Mouse (Mus musculus) cerebellum, adult (tissue): Measurements from ENCODE around the gene Ptpn13.

Experiments used
- ATAC-seq: cut with Nextera tagmentation; 2 replicates; pipeline ENCODE4 v1.9.2; 2017; ENCODE audit warnings: mild to moderate bottlenecking, moderate library complexity, mixed read lengths; ENCODE audit not compliant: insufficient number of reproducible peaks, low FRiP score, low TSS enrichment

Gene Ptpn13

DNA sequence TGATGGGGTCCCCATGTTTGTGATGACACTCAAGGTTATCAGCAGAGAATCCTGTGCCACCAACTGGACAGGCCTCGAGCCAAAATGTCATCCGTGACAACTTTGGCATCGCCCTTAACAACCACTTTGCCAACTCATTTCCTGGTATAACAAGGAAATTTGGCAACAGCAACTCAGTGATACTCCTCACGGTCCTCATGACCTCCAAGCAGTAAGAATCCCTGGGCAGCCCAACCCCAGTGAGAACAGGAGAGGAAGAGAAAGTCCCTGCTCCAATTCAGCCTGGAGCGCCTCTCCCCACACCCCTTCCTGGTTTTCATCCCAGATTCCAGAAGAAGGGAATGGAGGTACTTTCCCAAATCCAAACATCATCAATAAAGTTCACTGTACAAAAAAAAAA is 199.8 kb downstream of the Ptpn13 start:
- no peak for ATAC-seq

DNA sequence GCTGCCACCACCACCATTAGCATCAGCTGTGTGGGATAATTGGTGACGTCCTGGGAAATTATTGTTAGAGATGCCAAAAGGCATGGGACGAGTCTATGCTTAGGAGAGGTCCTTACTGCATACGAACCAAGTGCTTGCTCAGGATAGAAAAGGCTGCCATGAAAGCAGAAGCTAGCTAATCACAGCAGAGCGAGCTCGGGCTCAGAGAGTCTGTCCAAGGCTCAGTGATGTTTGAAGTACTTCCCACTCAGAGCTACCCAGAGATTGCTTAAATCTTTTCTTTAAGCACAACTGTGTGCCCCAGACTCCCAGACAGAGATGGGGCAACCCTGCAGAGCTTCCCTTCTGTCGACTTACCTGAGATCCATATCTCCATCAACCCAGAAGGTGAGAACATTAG is 203.5 kb downstream of the Ptpn13 start:
- ATAC-seq: no peak

DNA sequence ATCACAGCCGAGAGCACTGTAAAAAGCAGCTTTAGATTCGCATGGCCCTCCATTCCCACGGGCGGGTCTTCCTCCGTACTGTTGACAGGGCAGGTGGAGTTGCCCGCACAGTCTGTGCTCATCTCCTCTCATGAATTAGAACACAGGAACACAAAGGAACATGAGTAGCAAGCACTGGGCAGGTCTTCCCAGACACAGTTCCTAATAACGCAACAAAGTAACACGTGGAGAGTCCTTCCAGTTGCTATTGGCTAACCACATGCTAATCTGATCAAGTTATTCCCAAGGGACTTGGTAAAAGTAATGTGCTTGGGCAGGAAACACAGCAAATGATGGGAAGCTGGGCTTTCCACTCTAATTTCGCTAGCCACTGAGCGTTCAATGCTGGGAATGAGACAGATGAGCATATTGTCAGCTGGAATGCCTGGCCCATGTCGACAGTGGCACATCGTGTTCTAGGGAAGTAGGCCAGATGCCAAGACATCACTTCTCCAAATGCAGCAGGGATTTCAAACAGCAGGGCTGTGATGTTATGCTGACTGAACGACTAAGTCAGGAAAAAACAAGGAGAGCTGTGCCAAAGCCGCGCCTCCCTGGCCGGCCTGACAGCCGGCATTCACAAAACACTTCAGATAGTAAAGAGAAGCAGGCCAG is 204.2 kb downstream of the Ptpn13 start, which contains the start of gene Slc10a6:
Gene Slc10a6, minus strand, starts transcription at position 293 of the 654 bp plus-strand sequence.
- no peak for ATAC-seq

DNA sequence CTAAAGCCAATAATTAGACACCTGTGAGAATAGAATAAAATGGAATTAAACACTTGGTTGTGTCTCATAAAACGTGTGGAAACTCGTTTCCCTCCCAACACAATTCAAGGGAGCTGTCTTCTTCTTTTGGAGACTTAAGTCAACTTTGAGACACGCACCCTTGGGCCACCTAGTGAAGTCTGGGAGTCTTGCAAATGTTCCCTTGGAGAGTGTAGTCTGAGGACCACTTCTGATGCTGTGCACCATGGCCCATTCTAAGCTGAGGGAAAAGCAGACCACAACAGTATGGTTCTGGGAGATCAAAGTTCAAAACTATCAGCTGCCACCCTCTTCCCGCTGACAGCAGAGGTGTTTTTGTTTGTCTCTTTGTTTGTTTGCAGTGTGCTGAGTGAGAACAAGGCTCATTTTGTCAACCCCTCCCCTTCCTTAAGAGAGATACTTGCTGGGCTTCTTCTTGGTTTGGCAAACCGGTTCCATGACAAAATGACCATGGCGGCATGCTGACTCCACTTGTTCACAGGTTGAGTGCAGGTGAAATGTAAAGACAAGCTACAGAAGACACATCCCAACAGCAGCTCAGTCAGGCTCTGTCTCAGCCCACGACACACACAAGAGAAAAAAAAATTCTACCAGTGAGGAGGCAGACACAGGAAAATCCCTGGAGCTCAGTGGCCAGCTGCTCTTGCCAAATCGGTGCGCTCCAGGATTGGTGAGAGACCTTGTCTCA is 205.0 kb downstream of the Ptpn13 start:
- no peak for ATAC-seq

DNA sequence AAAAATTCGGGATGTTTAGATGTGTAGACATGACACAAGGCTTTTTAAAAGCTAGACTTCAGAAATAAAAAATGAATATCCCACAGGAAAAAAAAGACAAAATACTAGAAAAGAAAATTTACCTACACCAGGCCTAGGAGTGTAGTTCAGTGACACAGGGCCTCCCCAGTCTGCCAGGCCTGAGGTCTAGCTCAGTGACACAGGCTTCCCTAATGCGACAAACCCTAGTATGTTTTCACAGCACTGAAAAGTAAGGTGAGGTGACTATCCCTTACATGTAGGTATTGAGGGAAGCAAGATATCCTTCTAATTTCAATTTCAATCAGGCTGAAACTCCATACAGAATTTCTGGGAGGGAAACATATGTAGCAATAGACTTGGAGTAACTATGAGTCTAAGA is 212.2 kb downstream of the Ptpn13 start:
- ATAC-seq: no peak

DNA sequence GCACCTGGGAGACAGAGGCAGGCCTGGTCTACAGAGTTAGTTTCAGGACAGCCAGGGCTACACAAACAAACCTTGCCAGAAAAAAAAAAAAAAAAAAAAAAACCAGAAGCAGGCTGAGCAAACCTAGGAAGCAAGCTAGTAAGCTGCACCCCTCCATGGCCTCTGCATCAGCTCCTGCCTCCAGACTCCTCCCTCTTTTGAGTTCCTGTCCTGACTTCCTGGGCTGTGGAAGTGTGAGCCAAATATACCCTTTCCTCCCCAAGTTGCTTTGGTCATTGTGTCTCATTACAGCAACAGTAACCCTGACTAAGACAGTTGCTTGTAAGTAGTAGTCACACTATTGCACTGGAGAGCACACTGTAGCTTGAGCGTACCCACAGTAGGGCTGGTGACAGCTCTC is 219.2 kb downstream of the Ptpn13 start:
- no peak for ATAC-seq

DNA sequence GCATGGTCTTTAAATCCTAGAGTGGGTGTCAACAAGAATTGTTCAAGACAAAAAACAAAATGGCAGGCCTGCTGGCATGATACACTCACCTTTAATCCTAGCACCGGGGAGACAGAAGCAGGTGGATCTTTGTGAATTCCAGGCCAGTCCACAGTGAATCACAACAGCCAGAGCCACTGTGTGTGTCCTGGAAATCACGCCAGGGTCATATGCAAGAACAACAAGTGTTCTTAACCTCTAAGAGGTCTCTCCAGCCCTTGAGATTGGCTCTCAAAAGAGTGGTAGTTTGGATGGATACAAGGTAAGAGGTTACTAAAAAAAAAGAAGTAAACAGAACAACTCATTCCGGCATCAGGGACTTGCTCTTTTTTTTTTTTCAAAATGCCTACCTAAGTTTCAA is 222.3 kb downstream of the Ptpn13 start:
- ATAC-seq: no peak
